Mouse (Mus musculus) heart, embryonic 11.5 days (tissue): ENCODE results near the gene Ccdc33. TPM values are rescaled to one million over a fixed set of nuclear protein-coding genes. Genes with fewer than 3 reads are reported as not detected.

Source experiments
- ATAC-seq: fragments of 200-750 bp; cut with Nextera tagmentation; replicated peaks from 2 replicates; pipeline ENCODE4 v1.8.0; 2017; ENCODE audit warnings: moderate library complexity; ENCODE audit not compliant: insufficient number of reproducible peaks, low FRiP score, low TSS enrichment
- H3K27ac ChIP-seq: fragments of 300-500 bp; sonication (generic); 2 replicates; pipeline ENCODE4 v1.5.1; 2014; ENCODE audit warnings: mild to moderate bottlenecking, low read depth, low read length
- H3K27me3 ChIP-seq: fragments of 300-500 bp; sonication (generic); 2 replicates; pipeline ENCODE4 v1.6.1; 2014; ENCODE audit warnings: mild to moderate bottlenecking, low read length, mixed read lengths; ENCODE audit not compliant: control insufficient read depth, insufficient read depth
- H3K36me3 ChIP-seq: fragments of 300-500 bp; sonication (generic); 2 replicates; pipeline ENCODE4 v1.6.1; 2014; ENCODE audit warnings: mild to moderate bottlenecking, low read length, moderate library complexity, mixed read lengths; ENCODE audit not compliant: control insufficient read depth, insufficient read depth
- H3K4me1 ChIP-seq: fragments of 300-500 bp; sonication (generic); 2 replicates; pipeline ENCODE4 v1.6.1; 2014; ENCODE audit warnings: low read length; ENCODE audit not compliant: control insufficient read depth, insufficient read depth
- H3K4me2 ChIP-seq: fragments of 300-500 bp; sonication (generic); 2 replicates; pipeline ENCODE4 v1.6.1; 2014; ENCODE audit warnings: mild to moderate bottlenecking, moderate library complexity
- H3K4me3 ChIP-seq: fragments of 300-500 bp; sonication (generic); 2 replicates; pipeline ENCODE4 v1.5.1; 2014; ENCODE audit warnings: low read depth, low read length
- H3K9ac ChIP-seq: fragments of 300-500 bp; sonication (generic); 2 replicates; pipeline ENCODE4 v1.6.1; 2014; ENCODE audit warnings: mild to moderate bottlenecking, low read depth, low read length, moderate library complexity
- H3K9me3 ChIP-seq: fragments of 300-500 bp; sonication (generic); replicated peaks from 2 replicates; pipeline ENCODE4 v1.6.1; 2016; ENCODE audit warnings: low read length; ENCODE audit not compliant: control insufficient read depth
- WGBS: fragments of 180-500 bp; shearing (Covaris S2); extraction: QIAGEN DNeasy Blood & Tissue Kit; methylation state at CpG from one replicate; pipeline ENCODE4 v1.1.7; 2014; ENCODE audit not compliant: insufficient replicate concordance; 5-methylcytosine and 5-hydroxymethylcytosine counted together
- polyA plus RNA-seq: library from polyadenylated mRNA; unstranded; fragments of >200 nt; fragmentation: Nextera tagmentation; extraction: Ambion mirVana; gene quantifications from 2 replicates; pipeline ENCODE4 v1.2.1, GENCODE M21; 2014

The Ccdc33 gene
- polyA plus RNA-seq: 0.37 TPM in 1 of 2 replicates, not detected in the other

- H3K4me2 ChIP-seq: no peak within 1 kb of the TSS
- no peak for ATAC-seq
- no peaks in the 10 kb centered on the region for H3K9me3 ChIP-seq
- H3K4me1 ChIP-seq: peaks cover 31% of the 10 kb centered on the region
- WGBS: 25% methylated on average over 2 of the region's 2 CpGs
- no peak within 1 kb of the TSS for H3K4me3 ChIP-seq
- no peak within 1 kb of the TSS for H3K9ac ChIP-seq
- no peaks in the 10 kb centered on the region for H3K36me3 ChIP-seq
- no peak within 1 kb of the TSS for H3K27ac ChIP-seq
- peaks cover 28% of the 10 kb centered on the region for H3K27me3 ChIP-seq
These were observed at the start of gene Ccdc33 for GRCm38 (mm10) chr9:58118671-58119070. Gene Ccdc33 (minus strand): TSS chr9:58118823.

GRCm38 (mm10) chr9:58165779-58166178, 47.2 kb upstream of the Ccdc33 start:
- Histone ChIP-seq H3K4me1 (no peaks in the 10 kb centered on the region), H3K36me3 (no peaks in the 10 kb centered on the region), H3K27me3 (no peaks in the 10 kb centered on the region), H3K4me2 (no peak overlapping the region), H3K9ac (no peak overlapping the region), H3K4me3 (no peak overlapping the region), H3K9me3 (no peaks in the 10 kb centered on the region), H3K27ac (no peak overlapping the region)
- no peak for ATAC-seq
- WGBS: 79% methylated on average over 1 of the region's 1 CpGs

GRCm38 (mm10) chr9:58163146-58163545, 44.5 kb upstream of the Ccdc33 start:
- Histone ChIP-seq H3K9ac (no peak overlapping the region), H3K4me3 (no peak overlapping the region), H3K27me3 (no peaks in the 10 kb centered on the region), H3K4me1 (peaks cover 23% of the 10 kb centered on the region), H3K36me3 (no peaks in the 10 kb centered on the region), H3K9me3 (no peaks in the 10 kb centered on the region), H3K27ac (no peak overlapping the region), H3K4me2 (no peak overlapping the region)
- WGBS: 62% methylated on average over 5 of the region's 5 CpGs
- ATAC-seq: no peak

GRCm38 (mm10) chr9:58162173-58162572, 43.5 kb upstream of the Ccdc33 start:
- H3K4me1 ChIP-seq: peaks cover 23% of the 10 kb centered on the region
- WGBS: 80% methylated on average over 3 of the region's 3 CpGs
- no peaks in the 10 kb centered on the region for H3K27me3 ChIP-seq
- H3K27ac ChIP-seq: no peak overlapping the region
- H3K4me2 ChIP-seq: no peak overlapping the region
- ATAC-seq: no peak
- no peaks in the 10 kb centered on the region for H3K36me3 ChIP-seq
- H3K9me3 ChIP-seq: no peaks in the 10 kb centered on the region
- H3K4me3 ChIP-seq: no peak overlapping the region
- H3K9ac ChIP-seq: no peak overlapping the region

DNA sequence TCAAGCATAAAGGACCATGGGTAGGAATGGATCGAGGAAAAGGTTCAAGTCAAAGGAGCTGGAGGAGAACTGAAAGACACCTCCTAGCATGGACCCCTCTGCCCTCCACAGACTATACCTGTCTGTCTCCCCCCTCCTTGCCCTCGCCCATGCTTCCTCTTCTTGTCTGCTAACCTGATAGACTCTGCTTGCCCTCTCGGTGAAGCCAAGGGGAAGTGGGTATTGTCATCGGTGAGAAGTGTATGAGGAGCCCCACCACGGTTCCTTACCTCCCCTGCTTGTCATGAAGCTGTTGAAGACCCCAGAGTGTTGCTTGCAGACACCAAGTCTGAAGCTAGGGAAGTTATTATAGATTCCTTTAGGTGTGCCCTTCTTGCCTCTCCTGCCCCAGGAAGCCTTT, 41.7 kb upstream of the Ccdc33 start:
- H3K27ac ChIP-seq: no peak overlapping the region; the same call in 1 of the 2 replicates

GRCm38 (mm10) chr9:58159855-58160254, 41.2 kb upstream of the Ccdc33 start:
- no peak overlapping the region for H3K4me2 ChIP-seq
- no peak overlapping the region; the same call in 1 of the 2 replicates for H3K27ac ChIP-seq
- H3K9me3 ChIP-seq: no peaks in the 10 kb centered on the region
- peaks cover 33% of the 10 kb centered on the region for H3K4me1 ChIP-seq
- WGBS: 28% methylated on average over 4 of the region's 4 CpGs
- no peaks in the 10 kb centered on the region for H3K36me3 ChIP-seq
- no peak overlapping the region for H3K9ac ChIP-seq
- H3K4me3 ChIP-seq: no peak overlapping the region
- no peaks in the 10 kb centered on the region for H3K27me3 ChIP-seq
- ATAC-seq: no peak

More for the DNA sequence above, 41.7 kb upstream of the Ccdc33 start:
- Histone ChIP-seq H3K4me3 (no peak overlapping the region), H3K9ac (no peak overlapping the region), H3K4me1 (peaks cover 29% of the 10 kb centered on the region), H3K4me2 (no peak overlapping the region), H3K9me3 (no peaks in the 10 kb centered on the region), H3K27me3 (no peaks in the 10 kb centered on the region), H3K36me3 (no peaks in the 10 kb centered on the region)
- WGBS: 60% methylated on average over 5 of the region's 5 CpGs
- ATAC-seq: no peak

DNA sequence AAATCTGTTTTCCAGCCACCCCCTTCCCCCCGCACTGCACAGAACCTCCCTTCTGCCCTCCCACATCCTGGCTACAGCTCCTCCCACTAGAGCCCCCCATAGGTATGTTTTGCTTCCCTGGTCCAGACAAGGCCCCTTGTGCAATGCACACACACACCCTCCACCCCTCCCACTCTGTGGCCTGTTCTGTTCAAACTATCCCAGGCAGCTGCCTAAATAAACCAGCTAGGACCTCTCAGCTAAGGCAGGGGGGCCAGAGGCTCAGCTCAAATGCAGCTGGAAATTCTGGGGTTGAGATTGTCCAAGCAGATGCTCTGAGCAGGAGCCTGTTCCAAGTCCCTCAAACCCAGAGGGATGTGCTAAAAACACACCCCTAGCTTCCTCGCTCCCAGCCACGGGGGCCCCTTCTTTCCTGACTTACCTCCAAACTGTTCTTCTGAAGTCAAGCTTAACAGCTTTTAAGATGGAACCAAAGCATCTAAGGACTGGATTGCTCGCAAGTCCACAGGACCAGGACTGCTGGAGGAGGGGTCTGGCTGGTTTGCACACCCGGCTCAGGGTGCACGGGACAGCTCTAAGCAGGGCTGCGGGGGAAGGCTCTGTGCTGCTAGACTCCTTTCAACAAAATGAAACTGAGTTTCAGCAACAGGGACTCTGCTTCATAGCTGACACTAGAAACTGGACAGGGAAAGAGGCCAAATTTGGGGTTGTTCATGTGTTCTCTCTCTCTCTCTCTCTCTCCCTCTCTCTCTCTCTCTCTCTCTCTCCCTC, 40.1 kb upstream of the Ccdc33 start:
- 31% methylated on average over 7 of the region's 7 CpGs for WGBS
- ATAC-seq: peak; percentile 46; the same call in 1 of the 2 replicates
- Histone ChIP-seq H3K9me3 (no peaks in the 10 kb centered on the region), H3K9ac (no peak overlapping the region), H3K36me3 (no peaks in the 10 kb centered on the region), H3K4me2 (peak overlapping the region; percentile 17), H3K27me3 (no peaks in the 10 kb centered on the region), H3K4me3 (no peak overlapping the region), H3K27ac (peak overlapping the region; percentile 32; the same call in 1 of the 2 replicates), H3K4me1 (peaks cover 33% of the 10 kb centered on the region)

- Histone ChIP-seq H3K9me3 (no peaks in the 10 kb centered on the region), H3K4me3 (no peak overlapping the region), H3K4me1 (peaks cover 36% of the 10 kb centered on the region), H3K27me3 (no peaks in the 10 kb centered on the region), H3K36me3 (no peaks in the 10 kb centered on the region), H3K4me2 (peak overlapping the region; percentile 17; the same call in 1 of the 2 replicates), H3K9ac (no peak overlapping the region), H3K27ac (no peak overlapping the region; the same call in 1 of the 2 replicates)
- ATAC-seq: no peak
- 81% methylated on average over 13 of the region's 13 CpGs for WGBS
These were observed 39.2 kb upstream of the Ccdc33 start for GRCm38 (mm10) chr9:58157838-58158237.
